Mouse (Mus musculus): ENCODE results near the gene Hnf4a.
"Not testable (repeated sequence)": the region's sequence is repeated elsewhere in the genome, so short reads cannot be mapped to it uniquely, and the experiment has no call there.

Gene Hnf4a

DNA sequence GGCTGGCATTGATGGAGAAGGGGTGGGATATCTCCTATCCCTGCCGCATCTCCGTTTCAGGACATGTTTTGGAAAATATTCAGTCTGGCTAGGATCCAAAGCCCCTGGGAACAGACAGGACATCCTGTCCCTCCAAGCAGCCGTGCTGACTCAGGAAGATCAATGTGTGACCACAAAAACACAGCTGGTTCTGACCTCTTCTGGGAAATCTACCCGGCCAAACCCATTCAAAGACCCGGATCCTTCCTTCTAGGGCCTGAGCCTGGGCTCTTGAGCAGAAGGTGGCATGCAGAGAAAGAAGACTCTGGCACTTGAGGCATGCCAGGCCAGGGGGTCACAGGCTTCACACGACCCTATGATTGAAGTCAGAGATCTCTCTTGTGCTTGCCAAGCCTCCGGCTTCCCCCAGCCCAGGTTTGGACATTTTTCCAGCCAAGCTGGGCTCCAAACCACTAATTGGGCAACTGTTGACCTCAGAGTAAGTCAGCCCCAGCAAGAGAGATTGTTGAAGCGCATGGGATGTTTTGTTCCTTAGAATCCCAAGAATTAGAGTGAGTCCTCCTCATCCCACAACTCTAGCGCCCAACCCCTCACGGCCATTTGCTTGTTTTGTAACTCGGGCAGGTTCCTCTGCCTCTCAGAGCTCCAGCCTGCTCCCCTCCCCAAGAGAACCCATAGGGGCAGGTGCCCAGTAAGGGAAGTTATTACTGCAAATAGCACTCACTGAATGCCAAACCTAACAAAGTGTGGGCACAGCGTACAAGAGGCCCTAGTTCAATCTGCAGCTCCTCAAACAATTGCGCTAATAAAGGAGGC is 89.7 kb downstream of the Hnf4a start:
- DNase-seq: no peak

DNA sequence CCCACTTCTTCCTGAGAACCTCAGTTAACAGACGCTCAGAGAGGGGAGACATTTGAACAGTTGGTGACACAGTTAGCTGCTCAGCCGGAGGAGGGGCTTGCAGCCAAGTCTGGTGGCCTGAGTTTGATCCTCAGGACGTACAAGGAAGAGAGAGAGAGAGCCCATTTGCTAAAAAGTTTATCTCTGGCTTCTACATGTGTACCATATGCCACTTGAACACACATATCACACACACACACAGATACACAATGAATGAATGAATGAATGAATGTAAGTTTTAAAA is 90.2 kb downstream of the Hnf4a start:
- DNase-seq: no peak

DNA sequence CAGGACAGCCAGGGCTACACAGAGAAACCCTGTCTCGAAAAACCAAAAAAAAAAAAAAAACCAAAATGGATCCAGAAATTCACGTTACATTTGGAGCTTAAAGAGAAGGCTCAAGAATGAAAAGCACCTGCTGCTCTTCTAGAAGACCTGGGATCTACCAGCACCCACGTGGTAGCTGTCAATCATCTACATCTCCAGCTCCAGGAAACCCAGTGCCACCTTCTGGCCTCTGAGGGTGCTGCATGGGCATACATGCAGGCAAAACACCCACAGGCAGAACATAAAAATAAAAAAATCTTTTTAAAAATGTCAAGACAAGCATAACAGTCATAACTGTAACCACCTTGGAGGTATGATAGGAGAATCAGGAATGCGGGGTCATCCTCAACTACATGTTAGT is 91.1 kb downstream of the Hnf4a start:
- peak; percentile 63 for DNase-seq

DNA sequence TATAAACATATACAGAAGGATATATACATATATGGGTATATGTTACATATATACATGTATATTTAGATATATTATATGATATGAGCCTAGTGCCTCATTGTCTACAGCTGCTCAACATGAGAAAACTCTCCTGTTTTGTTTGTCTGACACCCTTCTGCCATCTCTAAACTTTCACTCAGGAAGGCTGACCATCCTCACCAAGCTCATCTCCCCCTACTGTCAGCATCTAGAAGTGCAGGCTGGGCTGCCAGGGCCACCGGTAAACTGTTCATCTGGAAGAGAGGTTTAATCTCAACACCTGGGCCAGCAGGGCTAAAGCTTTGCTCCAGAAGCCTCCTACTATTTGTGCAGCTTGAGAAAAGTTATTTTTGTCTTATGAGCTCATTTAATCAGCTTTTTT is 92.6 kb downstream of the Hnf4a start:
- DNase-seq: peak; percentile 75

DNA sequence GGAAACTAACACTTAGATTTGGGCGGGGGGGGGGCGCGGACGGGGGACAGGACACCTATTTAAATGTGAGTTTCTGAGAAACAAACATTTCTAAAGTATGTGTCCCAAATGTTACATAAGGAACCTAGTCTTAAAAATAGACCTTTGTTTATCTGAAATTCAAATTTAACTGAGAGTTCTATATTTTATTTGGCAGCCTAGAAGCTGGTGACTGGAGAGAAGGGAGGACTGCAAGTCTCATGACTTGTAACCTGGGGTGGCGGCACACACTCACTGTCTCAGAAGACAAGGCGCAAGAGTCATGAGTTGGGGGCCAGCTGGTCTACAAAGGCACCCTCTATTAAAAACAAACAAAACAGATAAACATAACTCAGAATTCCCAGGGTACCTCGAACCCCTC is 94.5 kb downstream of the Hnf4a start:
- DNase-seq: no peak

DNA sequence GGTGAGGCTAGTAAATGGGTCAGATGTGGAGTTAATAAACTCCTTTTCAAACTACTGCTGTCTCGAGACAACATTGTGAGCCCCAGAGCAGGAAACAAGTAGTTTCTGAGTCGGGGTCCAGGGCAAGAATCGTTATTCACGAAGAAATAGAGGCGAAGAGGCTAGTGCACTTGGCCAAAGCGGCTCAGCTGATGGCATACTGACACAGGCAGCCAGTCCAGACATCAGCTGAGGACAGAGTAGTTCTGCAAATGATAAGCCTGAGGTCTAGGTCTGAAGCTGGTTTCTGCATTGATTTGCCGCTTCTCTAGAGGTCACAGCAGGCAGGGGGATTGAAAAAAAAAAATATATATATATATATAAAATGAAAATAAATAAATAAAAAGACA is 95.1 kb downstream of the Hnf4a start:
- DNase-seq: no peak

DNA sequence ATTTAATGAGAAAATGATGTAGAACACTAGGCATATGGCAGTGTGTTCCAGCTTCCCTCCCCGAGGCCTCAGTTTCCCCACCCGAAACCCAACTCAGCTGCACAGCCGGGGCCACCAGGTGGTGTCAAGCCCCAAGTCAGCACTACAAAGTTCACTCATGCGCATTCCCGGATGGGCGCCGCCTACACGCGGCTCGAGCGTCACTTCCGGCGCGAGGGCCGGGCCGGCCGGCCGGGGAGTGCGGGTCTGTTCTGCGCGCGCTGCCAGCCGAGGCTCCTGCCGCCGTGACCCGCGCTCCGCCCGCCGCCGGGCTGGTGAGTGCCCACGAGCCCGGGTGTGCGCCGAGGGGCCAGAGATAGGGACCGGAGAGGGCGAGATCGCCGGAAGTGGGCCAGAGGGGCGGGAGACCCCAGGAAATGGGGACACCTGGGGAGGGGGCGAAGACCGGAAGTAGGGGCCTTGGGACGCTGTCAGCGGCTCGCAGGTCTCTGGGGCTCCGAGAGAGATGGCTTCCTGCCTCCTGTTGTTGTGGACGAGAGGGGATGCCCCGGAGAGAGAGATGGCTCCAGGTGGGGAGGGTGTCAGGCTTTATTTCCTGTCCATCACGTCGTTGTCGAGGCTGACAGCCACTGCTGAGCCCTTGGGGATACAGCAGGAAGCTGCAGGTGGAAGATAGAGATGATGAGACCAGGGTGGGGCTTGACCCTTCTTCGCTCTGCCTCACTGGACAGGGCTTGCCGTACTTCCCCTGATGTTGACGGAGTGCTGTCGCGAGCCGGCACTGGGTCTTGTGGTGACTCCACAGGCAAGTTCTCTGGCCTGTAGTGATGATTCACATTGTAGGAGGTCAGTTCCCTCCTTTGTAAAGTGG is 95.7 kb downstream of the Hnf4a start, which contains the start of gene Ttpal:
Gene Ttpal (plus strand): TSS at position 214 of the 871 bp plus-strand sequence.
- peak; percentile 93 for DNase-seq

DNA sequence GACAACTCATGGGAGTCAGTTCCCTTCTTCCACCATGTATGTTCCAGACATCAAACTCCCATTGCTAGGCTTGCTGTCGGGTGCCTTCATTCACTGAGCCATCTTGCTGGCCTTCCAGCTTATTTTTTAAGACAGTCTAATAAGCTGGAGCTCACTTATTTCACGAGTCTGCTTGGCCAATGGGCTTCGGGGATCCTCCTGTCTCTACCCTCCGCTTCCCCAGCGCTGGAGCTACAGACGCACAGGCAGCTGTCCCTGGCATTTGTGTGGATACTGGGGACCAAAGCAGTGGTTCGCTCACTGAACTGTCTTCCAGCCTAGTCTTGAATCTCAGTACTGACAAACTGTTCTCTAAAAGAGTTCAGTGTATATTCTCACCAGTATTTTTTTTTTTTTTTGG is 99.6 kb downstream of the Hnf4a start:
- no peak for DNase-seq

DNA sequence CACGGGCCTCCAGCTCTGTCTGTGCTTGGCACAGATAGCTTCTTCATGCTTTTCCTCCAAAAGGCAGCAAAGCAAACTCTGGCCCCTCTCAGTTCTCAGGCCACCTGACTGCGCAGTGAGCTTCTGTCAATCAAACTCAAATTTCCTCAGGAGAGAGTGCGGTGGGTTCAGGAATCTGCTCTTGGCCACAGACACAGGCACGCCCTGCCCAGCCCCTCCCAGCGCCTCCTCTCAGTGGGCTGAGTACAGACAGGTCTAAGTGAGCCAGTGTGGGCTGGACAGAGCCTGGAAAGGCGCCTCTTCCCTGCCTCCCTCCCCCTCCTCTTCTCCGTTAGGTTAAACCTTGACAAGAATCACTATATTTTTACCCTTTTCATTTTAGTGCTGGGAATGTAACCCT is 101.4 kb downstream of the Hnf4a start:
- no peak for DNase-seq

DNA sequence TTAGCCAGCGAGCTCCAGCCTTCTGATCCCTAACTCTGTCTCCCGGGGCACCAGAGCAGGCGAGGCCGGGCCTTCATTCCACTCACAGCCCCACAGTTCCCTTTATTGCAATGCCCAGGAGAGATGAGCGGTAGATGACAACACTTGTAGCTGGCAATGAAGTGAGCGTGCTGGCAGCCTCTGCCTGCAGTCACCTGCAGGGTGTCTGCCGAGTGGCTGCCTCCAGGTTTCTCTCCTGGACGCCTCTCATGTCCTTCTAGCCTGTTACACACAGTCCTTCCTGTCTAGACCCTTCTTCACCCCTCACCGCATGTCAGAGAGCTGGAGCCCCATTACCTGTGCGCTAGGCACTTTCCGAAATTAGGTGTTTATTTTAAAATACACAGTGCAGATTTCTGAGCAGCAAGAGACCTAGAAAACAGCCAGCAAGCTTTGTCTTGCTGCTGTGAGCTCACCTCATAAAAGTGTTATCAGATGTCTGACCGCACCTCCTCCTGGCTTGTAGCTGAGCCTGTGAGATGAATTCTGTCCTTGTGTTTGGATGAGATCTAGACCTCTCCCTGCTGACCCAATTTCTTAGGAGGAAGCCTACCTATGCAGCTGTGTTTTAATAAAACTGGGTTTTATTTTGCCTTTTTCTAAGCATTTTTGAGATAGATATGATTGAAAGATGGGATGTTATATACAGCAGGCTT is 102.8 kb downstream of the Hnf4a start:
- no peak for DNase-seq

DNA sequence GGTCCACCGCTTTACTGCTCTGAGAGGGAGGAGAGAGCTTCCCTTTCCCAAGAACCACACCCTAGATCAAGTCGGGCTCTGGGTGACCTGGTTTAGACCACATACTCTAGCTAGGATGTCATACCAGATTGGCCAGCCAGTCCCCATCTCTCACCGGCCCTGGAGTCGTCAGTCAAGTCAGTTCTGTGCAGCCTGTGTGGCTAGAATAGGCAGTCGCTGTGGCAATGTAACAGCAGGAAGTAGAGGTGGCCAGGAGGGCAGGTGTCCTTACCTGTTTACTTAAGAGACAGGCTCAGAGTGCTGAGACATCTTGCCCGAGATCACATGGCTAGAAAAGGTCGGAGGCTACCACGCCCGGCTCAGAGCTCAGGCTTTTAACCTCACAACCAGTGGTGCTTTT is 104.6 kb downstream of the Hnf4a start:
- DNase-seq: no peak

DNA sequence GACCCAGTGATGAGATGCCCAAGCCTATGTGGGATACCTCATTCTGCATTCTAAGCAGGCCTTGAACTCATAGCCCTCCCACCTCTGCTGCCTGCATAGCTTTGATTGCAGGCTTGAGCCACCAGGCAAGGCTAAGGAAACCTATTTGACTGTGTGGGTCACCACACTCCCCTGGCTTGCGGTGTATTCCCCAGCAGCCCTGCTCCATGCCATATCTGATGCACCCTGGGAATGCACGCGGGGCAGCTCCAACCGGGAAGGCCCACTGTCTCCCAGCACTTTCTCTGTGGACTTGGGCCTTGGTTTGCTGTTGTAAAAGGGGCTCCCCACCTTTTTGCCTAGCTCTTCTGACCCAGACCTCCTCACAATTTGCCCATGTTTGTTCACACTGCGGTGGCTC is 106.6 kb downstream of the Hnf4a start:
- DNase-seq: no peak

DNA sequence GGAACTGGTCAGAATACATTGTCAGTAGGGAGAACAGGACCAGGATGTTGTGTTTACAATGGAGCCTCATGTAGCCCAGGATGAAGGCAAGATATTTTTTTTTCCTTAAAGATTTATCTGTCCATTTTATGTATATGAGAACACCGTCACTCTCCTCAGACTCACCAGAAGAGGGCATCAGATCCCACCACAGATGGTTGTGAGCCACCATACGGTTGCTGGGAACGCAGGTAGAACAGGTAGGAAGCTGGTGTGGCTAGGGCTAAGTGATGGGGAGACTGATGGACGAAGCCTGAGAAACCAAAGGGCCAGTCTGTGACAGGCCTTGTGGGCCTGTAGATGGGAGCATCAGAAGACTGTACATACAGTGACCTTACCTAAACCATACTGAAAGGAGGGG is 107.4 kb downstream of the Hnf4a start:
- DNase-seq: no peak

DNA sequence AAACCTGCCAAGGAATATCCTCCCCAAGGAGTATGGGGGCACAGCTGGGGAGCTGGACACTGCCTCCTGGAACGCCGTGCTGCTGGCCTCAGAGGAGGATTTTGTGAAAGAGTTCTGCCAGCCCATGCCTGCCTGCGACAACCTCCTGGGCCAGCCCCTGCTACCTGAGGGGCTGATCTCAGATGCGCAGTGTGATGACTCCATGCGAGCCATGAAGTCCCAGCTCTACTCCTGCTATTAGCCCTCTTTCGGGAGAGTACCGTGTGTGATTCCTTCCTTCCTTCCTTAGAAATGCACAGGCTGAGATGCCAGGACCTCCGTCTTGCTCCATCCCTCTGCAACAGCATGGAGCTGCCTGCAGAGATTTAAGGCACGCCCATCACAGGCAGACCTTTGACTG is 108.8 kb downstream of the Hnf4a start:
- no peak for DNase-seq

DNA sequence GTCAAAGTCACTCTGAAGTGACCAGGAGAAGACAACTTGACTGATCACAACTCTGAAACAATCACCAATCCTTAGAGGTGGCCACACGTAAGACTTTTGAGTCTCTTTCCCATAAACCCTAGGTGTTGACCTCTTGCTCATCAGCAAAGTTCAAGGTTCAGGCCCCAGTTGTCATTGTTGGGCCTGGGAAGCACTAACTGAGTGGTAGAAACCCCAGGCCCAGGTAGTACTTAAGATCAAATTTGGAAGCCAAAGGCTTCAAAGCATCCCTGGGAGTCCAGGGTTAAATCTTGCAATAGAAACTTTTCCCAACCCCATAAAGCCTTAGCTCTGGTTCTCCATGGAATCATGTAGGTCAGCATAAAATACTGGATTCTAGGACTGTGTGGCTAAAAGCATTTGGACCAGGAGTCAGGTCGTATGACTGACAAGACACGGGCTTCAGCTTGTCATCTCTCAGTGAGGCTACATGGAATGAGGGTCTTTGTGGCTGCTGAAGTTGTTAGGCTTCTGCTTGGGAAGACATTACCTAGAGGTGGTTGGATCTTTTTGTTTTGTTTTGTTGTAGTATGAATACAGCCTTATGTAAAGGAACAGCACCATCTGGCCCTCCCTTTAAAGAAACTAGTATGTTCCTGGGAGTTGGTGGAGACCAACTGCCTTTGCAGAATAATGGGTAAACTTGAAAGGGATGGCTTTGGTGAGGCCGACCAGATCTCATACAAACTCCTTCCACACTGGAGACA is 109.5 kb downstream of the Hnf4a start:
- DNase-seq: no peak

DNA sequence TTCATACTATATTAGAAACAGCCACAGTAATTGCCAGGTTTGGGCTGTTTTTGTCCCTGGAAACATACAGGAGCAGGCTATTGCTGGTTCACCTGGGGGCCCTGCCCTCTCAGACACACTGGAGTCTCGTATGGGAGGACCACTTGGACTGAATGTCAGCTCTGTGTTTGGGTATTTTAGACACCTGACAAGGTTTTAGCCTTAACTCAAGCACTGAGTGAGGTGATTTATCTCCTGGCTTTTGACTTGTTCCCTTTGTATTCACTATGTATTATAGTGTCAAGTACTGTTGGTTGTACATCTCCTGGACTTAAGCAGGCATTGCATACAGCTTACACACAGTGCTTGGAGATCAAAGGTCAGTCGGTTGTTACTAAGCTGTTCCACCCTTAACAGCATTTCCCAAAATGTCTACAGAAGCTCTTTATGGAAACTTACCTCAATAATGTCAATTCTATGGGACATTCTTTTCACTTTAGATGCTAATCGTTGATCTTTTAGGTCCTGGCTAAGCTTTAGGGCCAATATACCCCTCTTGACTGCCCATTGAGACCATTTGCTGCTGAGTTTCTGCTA is 110.1 kb downstream of the Hnf4a start:
- no peak for DNase-seq

DNA sequence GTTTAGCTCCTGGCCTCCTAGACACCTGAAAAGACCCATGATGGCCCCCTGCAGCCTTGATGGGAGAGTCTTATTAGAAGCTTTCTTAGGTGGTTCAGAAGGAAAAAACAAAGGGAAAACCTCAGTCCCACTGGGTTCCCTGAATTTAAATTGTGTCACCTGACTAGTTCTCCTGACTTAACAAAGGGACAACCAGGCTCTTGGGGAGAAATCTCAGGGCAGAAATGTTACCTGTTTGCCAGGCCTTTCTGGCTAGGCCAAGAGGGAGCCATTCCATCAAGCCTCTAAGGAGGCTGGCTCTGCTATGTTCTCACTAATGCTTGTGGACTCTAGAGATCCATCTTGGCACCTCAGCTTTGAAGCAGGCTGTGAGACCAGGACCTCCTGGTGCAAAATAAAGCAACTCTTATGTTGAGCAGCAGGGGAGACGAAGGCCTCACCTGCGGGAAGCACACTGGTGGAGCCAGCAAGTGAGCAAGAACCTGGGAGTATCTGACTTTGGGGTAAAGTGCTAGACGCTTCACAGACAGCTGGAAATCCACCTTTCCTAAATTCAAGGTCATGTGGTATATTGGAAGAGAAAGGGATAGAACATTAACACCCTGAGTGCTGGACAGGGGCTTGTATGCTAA is 110.7 kb downstream of the Hnf4a start:
- DNase-seq: no peak

DNA sequence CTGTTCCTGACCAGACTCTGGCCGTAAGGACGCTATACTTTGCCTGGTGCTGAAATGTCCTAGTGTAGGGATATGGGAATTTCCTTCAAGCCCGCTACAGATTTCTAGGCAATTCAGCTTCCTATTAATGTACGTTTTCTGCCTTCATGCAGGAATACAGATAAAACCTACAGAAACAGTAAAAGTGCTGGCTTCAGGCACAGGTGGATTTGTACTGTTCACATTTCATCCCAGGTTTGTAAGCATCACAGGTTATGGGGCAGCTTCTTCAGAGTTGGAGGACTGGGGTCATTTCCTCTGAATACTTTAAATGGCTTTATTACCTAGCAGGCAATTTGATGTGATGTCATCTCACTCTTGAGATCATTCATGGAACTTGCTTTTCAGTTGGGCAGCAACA is 111.3 kb downstream of the Hnf4a start:
- DNase-seq: no peak

DNA sequence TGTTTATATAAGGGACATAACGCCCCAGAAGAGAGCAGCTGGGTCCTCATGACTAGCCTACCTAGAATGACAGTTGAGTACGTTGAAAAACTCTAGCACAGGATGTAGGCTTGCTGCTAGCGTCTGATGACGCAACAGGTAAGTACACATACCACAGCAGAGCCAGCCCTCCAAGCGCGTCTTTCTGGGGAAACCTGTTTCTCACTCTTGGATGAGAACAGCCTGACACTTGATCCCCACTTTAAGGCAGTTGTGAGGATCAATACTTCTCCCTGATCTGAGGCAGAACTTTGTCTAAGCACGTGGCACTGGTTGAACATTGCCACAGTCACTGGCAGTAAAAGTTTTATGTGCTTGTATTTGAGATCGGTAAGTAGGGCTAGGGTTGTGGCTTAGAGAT is 113.8 kb downstream of the Hnf4a start:
- no peak for DNase-seq

DNA sequence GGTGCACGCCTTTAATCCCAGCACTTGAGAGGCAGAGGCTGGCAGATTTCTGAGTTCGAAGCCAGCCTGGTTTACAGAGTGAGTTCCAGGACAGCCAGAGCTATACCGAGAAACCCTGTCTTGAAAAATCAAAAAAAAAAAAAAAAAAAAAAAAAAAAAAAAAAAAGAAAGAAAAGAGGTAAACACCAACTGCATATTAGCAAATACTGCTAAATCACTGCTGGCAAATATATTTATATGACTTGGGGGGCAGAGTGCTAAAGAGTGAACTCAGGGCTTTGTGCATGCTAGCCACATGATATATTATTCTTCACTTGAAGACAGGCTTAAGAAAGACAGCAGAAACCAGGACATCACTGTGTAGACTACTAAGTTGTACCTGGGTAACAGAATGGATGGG is 114.8 kb downstream of the Hnf4a start:
- DNase-seq: not testable (repeated sequence)

All from retina, postnatal 1 day (tissue).